Mouse (Mus musculus) megakaryocyte, embryonic 14.5 days (primary cell): ENCODE data around the gene Afap1.

Experiments
- FLI1 ChIP-seq: IDR thresholded peaks from 2 replicates; pipeline ENCODE4 v1.6.1; 2012; ENCODE audit warnings: low read length, inconsistent platforms, mixed read lengths
- GATA1 ChIP-seq: IDR thresholded peaks from 3 replicates; pipeline ENCODE4 v1.6.1; 2012; ENCODE audit warnings: mixed read lengths, low read length, inconsistent platforms, borderline replicate concordance

DNA sequence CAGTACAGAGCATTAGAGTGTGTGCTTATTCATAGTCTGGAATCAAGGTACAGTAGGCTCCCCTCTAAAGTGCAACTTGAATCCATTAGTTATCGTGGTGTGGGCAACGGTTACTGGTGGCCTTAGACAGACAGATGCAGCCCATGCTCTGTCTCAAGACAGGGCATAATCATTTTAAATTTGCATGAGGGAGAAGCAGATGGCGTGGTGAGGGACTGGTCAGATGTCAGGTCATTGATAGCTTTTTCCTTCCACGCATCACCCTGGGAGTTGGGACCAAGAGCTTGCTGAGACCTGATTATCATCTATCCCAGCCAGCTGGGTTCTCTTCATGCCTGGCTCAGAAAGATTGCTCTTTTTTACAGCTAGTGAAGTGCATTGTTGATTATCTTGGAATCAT lies 27.0 kb downstream of the Afap1 start:
- TF ChIP-seq GATA1 = no peak
- TF ChIP-seq FLI1 = no peak
